Mouse (Mus musculus) thymus, adult 2 months (tissue): ENCODE data around the gene Slc2a13. TPM values are rescaled to one million over a fixed set of nuclear protein-coding genes. Genes with fewer than 3 reads are reported as not detected.

Source experiments
- DNase-seq: peaks from one replicate; pipeline ENCODE4 v3.0.0; 2021
- H3K27ac ChIP-seq: fragments of 200-500 bp; 2 replicates; pipeline ENCODE4 v1.5.1; 2012; ENCODE audit warnings: low read length, control low read depth; ENCODE audit not compliant: control insufficient read depth, insufficient read depth
- H3K27me3 ChIP-seq: fragments of 200-500 bp; 2 replicates; pipeline ENCODE4 v1.6.1; 2012; ENCODE audit warnings: mild to moderate bottlenecking, low read length, moderate library complexity, mixed read lengths; ENCODE audit not compliant: control insufficient read depth, insufficient read depth
- H3K36me3 ChIP-seq: fragments of 200-500 bp; 2 replicates; pipeline ENCODE4 v1.6.1; 2012; ENCODE audit warnings: mild to moderate bottlenecking, low read length, moderate library complexity; ENCODE audit not compliant: control insufficient read depth, insufficient read depth
- H3K4me1 ChIP-seq: fragments of 200-500 bp; replicated peaks from 2 replicates; pipeline ENCODE4 v1.6.1; 2012; ENCODE audit warnings: low read length; ENCODE audit not compliant: control insufficient read depth, insufficient read depth
- H3K4me3 ChIP-seq: fragments of 200-500 bp; 2 replicates; pipeline ENCODE4 v1.5.1; 2012; ENCODE audit warnings: mild to moderate bottlenecking, low read length, control low read depth, moderate library complexity; ENCODE audit not compliant: control insufficient read depth, insufficient read depth
- CTCF ChIP-seq: fragments of 200-500 bp; IDR thresholded peaks from 2 replicates; pipeline ENCODE4 v1.5.1; 2012; ENCODE audit warnings: mild to moderate bottlenecking, control low read depth, low read length, moderate library complexity, borderline replicate concordance; ENCODE audit not compliant: control insufficient read depth, poor library complexity, insufficient read depth; ENCODE audit errors: extremely low read depth
- POLR2A ChIP-seq: fragments of 200-500 bp; IDR thresholded peaks from 2 replicates; pipeline ENCODE4 v1.6.1; 2012; ENCODE audit warnings: mild to moderate bottlenecking, low read length, control low read depth, moderate library complexity; ENCODE audit not compliant: control insufficient read depth, poor library complexity, insufficient read depth; ENCODE audit errors: extremely low read depth
- WGBS: fragments of 180-500 bp; shearing (Covaris S2); methylation state at CpG from one replicate; pipeline ENCODE4 v1.1.7; 2018; 5-methylcytosine and 5-hydroxymethylcytosine counted together
- polyA plus RNA-seq: library from polyadenylated mRNA; depleted of rRNA; stranded (reverse); fragments of >200 nt; gene quantifications from 2 replicates; pipeline ENCODE4 v1.2.3, GENCODE M21; 2012

The Slc2a13 gene
- polyA plus RNA-seq, 1 experiment = 0.42 TPM

DNA sequence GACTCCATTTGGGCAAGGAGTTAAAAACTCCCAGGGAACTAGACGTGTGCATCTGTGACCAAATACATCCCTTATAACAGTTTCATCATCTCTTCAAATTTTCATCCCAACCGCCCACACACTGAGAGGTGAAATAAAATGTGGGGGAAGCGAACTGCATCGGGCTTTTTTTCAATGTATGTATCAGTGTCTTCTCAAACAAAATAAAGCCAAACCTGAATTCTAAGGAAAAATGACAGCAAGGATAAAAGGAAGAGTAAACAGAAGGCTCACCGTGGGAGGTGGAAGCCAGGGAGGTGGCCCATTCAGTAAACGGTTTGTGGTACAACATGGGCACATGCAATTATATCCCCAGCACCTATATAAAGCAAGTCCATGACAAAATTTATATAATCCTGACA, 17.7 kb downstream of the Slc2a13 start:
- no peak overlapping the region for H3K27ac ChIP-seq
- no peak for TF ChIP-seq CTCF
- no peak for TF ChIP-seq POLR2A
- no peak for DNase-seq
- no peaks in the 10 kb centered on the region for H3K4me1 ChIP-seq
- 96% methylated on average over 6 of the region's 6 CpGs for WGBS
- no peak overlapping the region for H3K4me3 ChIP-seq
- H3K27me3 ChIP-seq = no peaks in the 10 kb centered on the region
- H3K36me3 ChIP-seq = no peaks in the 10 kb centered on the region

DNA sequence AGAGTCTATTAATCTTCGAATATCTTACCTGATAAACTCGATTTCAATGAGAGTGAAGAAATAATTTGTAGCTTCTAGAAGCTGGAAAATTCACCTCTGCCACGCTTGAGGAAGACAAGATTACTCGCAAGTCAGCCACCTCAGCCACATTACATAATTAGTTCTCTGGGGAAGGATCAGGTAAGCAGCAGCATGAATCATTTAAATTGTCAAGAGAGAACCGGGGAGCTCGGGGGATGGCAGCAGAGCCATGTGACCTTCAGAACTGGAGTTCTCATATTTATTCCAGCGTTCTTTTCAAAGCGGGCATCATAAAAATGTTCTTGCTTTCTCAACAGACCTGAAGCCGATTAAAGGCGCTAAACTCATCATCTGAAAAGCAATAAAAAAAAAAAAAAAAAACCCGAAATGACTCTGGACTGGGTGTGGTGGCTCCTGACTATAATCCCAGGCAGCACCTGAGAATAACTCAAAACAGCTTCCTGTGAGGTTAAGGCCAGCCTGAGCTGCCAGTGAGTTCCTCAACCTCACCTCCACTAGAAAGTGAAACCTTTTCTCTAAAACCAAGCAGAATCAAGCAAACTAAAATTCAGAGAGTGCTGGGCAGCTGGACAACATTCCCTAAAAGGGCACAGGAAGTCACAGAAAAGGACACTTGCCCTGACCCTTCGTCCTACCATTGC, 24.3 kb downstream of the Slc2a13 start:
- Histone ChIP-seq H3K36me3 (no peaks in the 10 kb centered on the region), H3K4me3 (no peak overlapping the region), H3K27me3 (no peaks in the 10 kb centered on the region), H3K4me1 (no peaks in the 10 kb centered on the region), H3K27ac (no peak overlapping the region)
- TF ChIP-seq CTCF = no peak
- TF ChIP-seq POLR2A = no peak
- 46% methylated on average over 12 of the region's 12 CpGs for WGBS
- DNase-seq = no peak

DNA sequence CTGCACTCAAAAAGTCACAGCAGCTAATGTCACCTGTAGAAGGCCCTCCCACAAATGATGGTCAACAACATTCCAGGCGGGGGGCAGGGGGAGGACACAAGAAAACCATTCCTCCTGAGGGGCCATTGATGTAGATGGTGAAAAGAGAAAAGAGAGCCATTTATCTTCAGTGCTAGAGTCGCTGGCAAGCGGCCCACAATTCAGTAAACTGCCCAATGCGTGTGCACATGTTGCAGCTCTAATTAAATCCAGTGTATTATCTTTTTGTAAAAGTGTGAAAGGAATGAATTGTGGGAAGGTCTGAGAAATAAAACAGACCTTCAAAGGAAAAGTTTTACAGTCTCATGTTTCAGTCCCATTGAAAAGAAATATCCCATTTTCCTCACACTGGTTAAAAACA, 28.5 kb downstream of the Slc2a13 start:
- Histone ChIP-seq H3K27me3 (no peaks in the 10 kb centered on the region), H3K27ac (no peak overlapping the region), H3K4me1 (no peaks in the 10 kb centered on the region), H3K4me3 (no peak overlapping the region), H3K36me3 (no peaks in the 10 kb centered on the region)
- no peak for DNase-seq
- TF ChIP-seq CTCF (no peak), POLR2A (no peak)
- WGBS = 95% methylated on average over 4 of the region's 4 CpGs

DNA sequence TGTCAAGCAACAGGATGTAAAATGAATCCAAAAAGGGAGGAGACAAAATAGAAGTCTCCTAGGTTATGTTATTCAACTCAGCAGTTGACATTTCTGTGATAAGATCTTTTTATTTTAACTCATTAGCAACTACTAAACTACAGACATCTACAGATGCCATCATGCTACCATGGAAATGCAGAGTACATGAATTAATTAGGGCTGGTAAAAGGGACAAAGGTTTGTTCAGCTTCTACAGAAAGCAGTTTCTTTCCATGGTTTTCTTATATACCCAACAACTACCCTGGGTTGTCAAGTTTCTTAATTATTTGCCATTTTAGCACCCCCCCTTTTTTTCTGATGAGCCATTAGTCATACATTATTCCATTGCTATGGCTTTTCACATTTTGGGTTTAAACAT, 34.6 kb downstream of the Slc2a13 start:
- TF ChIP-seq CTCF (no peak), POLR2A (no peak)
- DNase-seq = no peak
- H3K27me3 ChIP-seq = no peaks in the 10 kb centered on the region

DNA sequence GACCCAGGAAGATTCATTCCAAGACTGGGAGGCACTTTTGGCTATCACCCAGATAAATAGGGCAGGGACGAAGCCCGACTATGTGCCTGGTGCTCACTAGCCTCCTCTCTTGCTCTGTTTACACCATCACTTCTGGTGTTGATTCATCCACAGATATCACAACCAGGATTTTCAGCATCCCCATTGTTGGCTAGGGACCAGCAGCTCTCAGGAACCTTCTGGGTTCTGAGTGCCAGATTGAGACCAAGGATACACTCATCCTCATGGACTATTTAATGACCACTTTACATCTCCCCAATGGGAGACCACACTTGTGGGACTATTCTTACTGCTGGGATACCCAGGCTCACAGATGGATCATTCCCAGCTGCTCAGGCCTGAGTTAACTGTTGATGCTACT, 46.2 kb downstream of the Slc2a13 start:
- no peaks in the 10 kb centered on the region for H3K36me3 ChIP-seq
- no peak overlapping the region for H3K27ac ChIP-seq
- no peak for TF ChIP-seq POLR2A
- TF ChIP-seq CTCF = no peak
- no peaks in the 10 kb centered on the region for H3K27me3 ChIP-seq
- H3K4me3 ChIP-seq = no peak overlapping the region
- no peak for DNase-seq
- H3K4me1 ChIP-seq = no peaks in the 10 kb centered on the region
- 88% methylated on average over 2 of the region's 2 CpGs for WGBS

More for the DNA sequence above, 34.6 kb downstream of the Slc2a13 start:
- Histone ChIP-seq H3K4me1 (no peaks in the 10 kb centered on the region), H3K4me3 (no peak overlapping the region), H3K27ac (no peak overlapping the region), H3K36me3 (no peaks in the 10 kb centered on the region)

DNA sequence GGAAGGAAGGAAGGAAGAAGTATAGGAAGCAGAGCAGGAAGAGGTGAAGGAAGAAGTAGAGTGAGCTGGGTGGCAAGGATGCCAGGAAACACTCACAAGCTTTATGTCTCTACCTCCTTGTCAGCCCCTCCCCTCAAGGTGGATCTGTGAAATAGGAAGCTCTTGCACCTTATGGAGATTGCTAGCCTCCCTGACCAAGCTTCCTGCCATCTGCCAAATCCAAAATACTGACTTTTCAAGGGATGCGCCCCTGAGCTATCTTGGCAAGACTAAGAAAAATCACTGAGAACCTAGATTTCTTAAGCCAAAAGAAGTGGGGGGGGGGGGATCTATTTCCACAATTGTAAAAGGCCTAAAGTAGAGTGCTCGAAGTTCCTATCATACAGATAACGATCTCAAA, 46.9 kb downstream of the Slc2a13 start:
- Histone ChIP-seq H3K36me3 (no peaks in the 10 kb centered on the region), H3K4me1 (no peaks in the 10 kb centered on the region), H3K4me3 (no peak overlapping the region), H3K27ac (no peak overlapping the region), H3K27me3 (no peaks in the 10 kb centered on the region)
- no peak for DNase-seq
- TF ChIP-seq CTCF (no peak), POLR2A (no peak)
- WGBS = 87% methylated on average over 3 of the region's 3 CpGs

DNA sequence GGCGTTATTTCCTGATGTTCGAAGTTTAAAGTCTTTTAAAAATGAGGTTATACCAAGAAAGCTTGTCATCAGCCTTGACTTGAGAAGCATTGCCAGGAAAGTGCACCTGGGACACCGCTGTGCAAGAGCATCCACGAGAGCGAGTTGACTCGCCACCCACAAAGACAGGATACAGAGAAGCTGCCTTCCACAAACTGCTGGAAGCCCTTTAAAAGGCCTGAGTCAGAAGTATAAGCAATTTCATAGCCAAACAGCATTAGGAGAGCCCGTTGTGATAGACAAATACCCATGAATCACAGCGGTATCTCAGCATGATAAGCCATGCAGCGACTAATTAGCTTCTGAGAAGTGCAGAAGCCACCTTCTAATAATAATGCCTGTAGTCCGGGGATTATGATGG, 48.6 kb downstream of the Slc2a13 start:
- H3K36me3 ChIP-seq = no peaks in the 10 kb centered on the region
- no peak for TF ChIP-seq CTCF
- no peak for TF ChIP-seq POLR2A
- WGBS = 91% methylated on average over 10 of the region's 10 CpGs
- DNase-seq = no peak
- H3K27ac ChIP-seq = no peak overlapping the region
- no peak overlapping the region for H3K4me3 ChIP-seq
- H3K4me1 ChIP-seq = no peaks in the 10 kb centered on the region
- no peaks in the 10 kb centered on the region for H3K27me3 ChIP-seq
